Mouse (Mus musculus) heart, adult 8-10 months (tissue): ENCODE measurements around the gene Gng7. TPM values are rescaled to one million over a fixed set of nuclear protein-coding genes. Genes with fewer than 3 reads are reported as not detected.

Source experiments
- DNase-seq: peaks from one replicate; pipeline ENCODE4 v3.0.0; 2022; ENCODE audit warnings: low spot score
- total RNA-seq, 4 experiments: library from RNA; stranded (reverse); gene quantifications; 2 replicates each; pipeline ENCODE4 v1.2.4; 2022

Gng7 gene
- total RNA-seq, 4 experiments from 2014 or later, result 1.0 to 1.7 (median 1.5) TPM

- DNase-seq, result no peak
These were observed 46.6 kb downstream of the Gng7 start for GRCm38 (mm10) chr10:80968106-80968505.

DNA sequence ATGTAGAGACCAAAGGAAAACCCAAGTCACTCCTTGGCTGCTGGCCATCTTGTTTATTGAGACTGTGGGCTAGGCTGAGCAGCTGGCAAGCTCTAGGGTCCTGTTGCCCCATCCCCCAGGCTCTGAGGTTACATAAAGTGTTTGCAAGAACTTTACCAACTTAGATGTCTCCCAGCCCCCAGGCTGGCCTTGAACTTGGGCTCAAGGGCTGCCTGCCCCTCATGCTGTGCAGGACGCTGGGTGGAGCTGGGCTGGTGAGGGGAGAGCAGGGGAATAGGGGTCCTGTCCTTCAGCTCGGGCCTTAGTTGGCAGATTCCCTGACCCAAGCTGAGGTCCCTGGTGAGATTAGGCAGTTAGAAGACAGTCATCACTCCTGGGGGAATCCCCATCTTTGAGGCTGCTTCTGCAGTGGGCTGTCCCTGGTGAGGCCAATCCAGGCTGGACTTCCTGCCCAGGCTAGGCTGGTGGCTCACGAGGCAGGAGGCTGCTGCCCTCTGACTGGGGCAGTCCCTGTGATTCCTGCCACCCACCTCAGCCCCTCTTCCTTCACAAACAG, 47.6 kb downstream of the Gng7 start:
- DNase-seq, result no peak

DNA sequence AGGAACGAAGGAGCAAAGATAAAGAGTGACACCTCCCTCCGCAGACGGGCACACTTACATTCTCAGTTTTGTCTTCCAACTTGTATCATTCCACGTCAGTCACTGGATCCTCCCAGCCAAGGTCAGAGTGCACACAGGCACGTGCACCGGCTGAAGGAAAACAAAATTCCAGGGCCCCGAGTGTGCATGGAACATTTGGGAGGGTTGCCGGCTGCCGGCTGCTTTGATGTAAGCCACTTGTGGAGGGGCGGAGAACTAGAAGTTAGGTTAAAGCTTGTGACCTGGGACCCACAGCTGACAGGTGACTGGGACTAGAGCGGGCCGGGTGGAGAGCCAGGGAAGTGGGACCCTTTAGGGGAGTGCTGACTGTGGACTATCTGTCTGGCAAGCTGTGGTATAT, 48.4 kb downstream of the Gng7 start:
- DNase-seq, result no peak

DNA sequence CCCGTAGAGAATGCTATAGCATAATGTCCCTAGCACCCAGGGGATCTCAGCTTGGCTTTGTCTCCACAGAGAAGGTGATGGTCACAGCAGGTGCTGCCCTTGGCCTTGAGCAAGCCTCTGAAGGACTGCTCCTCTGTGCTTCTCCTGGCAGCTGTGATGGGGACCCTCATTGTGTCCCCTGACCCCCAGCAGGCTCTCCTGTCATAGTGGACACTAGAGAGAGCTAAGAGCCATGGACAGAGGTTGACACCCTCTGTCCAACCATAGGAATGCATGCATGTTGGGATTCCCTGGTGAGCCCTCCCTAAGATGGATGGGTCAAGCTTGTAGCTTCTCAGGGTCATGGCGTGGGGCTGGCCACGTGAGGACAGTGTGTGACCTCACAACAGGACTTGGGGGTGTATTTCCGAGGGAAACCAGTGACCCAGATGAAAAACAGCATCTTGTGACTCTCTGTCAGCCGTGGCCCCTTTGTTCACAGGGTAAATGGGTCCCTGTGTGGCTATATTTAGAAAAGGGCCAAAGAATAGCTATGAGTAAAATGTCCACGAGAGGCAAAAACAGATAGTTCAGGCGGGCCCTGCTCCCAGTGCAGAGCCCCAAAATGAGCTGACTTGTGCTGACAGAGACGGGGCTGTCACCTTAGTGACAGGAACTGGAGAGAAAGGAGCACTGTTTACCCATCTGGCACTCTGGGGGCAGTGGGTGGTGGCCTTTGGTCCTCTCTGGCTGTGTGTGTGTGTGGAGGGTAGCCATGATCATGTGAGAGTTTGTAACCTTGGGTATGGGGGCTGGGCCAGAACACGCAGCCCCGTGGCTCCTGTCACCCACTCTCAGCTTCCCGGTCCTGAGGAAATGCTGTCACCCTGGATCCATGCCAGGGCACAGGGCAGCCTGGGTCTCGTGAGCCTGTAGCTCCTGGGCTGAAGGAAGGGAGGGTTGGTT, 51.4 kb downstream of the Gng7 start:
- peak; percentile 28 for DNase-seq

DNA sequence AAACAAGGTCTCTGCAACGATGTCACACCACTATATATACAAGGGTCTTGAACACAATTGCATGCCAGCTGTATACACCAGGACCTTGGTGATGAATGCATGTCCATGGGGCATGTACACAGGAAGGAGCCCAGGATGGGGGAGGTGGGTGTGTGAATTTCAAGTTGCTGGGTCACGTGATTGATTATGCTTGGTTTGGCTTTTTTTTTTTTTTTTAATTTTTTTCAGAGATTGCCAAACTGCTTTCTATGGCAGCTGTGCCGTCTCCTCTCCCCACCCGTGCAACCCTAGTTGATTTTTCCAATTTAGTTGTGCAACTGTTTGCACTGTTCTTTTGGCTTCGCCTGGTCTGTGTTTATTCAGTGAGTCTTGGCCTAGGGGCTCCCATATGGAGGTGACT, 52.2 kb downstream of the Gng7 start:
- DNase-seq, result no peak

GRCm38 (mm10) chr10:80962051-80962472, 52.7 kb downstream of the Gng7 start:
- DNase-seq, result peak; percentile 47

GRCm38 (mm10) chr10:80960551-80961508, 53.9 kb downstream of the Gng7 start:
- DNase-seq, result peak; percentile 34

DNA sequence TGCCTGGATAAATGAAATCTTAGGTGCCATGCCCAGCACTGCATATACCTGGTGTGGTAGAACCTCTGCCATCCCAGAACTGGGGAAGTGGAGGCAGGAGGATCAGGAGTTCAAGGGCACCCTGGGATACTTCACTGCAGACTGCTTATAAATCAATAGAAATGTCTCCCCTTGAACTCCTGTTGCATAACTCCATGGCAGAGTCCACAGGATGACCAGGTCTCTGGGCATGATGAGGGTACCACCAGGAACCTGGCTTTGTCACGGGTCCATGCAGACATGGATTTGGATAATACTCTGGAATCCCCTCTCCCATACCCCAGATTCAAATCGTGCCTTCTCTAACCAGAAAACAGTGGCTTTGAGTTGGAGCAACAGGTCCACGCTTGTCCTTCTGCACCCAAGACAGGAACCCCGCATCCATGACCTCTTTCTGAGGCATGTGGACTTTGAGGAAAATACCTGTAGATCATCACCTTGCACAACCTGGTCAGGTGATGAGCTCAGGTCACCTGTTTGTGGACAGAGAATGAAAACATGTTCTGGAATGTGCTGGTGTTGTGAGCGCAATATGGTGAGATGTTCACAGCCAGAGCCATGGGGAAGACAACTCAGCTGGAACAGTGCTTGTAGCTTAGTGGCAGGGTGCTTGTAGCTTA, 55.6 kb downstream of the Gng7 start:
- DNase-seq, result no peak

DNA sequence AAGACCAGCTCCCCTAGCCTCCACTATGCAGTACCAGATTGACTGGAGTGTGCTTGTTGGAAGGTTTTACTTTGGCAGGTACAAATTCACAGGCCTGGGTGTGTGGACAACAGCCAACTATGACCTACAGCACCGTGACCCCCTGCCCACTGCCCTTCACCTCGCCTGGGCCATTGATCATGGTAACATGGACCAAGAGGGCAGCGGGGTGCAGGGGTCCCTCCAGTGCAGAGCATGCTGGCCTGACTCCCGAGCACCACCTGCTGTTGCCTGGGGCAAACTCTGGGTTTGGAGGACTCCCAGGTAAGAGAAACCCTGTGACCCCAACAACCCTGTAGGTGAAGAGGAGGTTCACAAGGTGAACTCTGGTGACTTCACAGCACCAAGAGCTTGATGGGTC, 57.0 kb downstream of the Gng7 start:
- no peak for DNase-seq

GRCm38 (mm10) chr10:80956901-80957300, 57.8 kb downstream of the Gng7 start:
- no peak for DNase-seq

DNA sequence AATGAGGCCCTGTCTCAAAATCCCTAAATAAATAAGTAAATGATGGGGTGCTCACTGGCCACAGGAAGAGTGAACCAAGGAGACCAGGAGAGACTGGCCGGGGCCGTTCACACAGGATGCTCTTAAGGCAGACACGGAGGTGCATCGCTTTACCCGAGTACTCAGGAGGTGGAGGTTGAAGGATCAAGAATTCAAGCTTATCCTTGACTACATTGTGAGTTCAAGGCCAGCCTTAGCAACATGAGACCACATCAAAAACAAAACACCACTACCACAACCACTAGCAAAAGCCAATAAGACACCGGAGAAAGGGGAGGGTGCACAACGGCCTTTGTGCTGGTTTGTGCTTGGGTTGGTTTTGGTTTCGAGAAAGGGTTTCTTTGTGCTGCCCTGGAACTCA, 58.4 kb downstream of the Gng7 start:
- no peak for DNase-seq

DNA sequence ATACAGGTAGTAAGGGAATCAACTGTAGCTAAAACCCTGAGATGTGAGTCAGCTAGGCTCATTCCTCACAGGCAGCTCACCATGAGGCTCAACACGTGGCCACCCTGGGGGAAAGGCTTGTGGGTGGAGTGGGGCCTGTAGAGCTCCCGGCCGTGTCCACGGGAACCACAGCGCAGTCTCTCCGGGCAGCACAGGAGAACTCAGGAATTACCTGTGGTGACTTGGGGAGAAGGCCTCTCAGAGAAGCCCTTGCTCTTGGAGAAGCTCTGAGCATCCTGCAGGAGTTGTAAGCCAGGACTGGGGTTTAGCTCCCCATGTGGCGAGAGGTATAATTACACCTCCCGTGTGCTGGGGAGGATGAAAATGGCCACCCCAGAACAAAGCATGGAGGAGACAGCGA, 59.2 kb downstream of the Gng7 start:
- DNase-seq, result no peak

DNA sequence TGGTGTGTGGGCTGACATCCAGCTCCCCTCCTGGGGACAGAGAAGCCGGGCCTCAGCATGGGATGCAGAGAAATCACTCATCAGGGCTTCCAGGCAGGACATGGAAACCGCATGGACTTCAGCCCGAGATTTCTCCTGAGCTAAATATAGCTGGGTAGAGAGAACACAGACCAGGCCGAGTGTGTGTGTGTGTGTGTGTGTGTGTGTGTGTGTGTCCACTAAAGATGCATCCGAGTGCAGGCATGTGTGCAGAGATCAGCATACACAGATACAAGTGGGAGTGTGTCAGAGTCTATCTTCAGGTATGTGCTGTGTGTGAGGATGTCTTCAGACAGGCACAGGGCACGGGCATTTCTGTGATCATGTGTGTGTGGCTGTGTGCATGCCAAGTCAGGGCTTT, 59.9 kb downstream of the Gng7 start:
- no peak for DNase-seq

GRCm38 (mm10) chr10:80954415-80954814, 60.3 kb downstream of the Gng7 start:
- no peak for DNase-seq

DNA sequence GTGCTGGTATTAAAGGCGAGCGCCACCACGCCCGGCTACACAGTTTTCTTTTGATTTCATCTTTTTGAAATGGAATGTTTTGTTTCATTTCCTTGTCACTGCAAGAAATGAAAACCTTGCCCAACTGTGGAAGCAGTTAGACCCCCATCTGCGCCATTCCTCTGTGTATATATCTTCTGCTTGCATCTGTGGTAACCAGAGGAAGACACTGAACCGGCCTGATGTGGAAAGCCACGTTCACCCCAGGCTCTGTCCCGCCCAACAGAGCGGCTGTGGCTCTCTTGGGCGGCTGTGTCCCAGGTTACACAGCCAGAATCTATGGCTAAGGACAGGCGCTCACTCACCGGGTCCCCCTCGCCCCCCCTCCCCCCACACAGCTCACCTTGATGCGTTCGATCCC, 62.3 kb downstream of the Gng7 start:
- DNase-seq, result no peak

DNA sequence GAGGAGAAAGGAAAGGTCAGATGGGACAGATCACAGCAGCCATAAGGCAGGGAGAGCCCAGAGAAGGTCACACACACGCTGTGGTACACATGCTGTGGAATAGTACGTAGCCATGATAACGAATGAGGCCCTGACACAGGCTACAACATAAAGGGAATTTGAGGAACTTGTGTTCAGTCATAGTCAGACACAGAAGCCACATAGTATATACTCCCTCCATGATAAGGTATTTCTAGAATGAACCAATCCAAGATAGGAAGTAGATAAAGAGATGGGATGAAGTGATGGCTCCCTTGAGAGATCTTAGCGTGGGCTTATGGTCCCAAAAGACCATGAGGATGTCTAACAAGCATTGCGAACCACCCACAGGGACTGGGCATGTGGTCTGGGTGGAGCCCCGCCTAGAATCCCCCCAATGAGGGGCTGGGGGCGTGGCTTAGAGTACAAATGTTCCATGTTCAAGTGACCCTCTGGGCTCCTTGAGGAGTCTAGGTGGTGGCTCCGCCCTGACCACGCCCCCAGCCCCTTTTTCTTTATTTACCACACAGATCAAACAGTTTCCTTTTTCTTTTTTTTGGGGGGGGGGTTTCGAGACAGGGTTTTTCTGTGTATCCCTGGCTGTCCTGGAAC, 62.9 kb downstream of the Gng7 start:
- DNase-seq, result no peak

DNA sequence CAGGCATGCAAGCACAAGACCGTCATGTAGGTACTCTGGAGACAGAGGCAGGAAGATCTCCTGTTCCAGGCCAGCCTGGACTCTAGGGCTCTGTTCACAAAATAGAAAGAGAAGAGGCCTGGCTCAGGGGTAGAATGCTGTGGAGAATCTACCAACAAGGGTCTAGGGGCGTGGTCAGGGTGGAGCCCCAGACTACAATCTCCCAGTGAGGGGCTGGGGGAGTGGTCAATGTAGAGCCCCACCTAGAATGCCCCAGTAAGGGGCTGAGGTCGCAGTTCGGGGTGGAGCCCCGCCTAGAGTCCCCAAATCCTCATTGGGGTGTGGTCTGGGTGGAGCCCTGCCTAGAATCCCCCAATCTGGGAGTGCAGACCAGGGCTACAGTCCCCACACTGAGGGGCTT, 64.4 kb downstream of the Gng7 start:
- DNase-seq, result no peak

GRCm38 (mm10) chr10:80949081-80949480, 65.7 kb downstream of the Gng7 start:
- DNase-seq, result no peak

DNA sequence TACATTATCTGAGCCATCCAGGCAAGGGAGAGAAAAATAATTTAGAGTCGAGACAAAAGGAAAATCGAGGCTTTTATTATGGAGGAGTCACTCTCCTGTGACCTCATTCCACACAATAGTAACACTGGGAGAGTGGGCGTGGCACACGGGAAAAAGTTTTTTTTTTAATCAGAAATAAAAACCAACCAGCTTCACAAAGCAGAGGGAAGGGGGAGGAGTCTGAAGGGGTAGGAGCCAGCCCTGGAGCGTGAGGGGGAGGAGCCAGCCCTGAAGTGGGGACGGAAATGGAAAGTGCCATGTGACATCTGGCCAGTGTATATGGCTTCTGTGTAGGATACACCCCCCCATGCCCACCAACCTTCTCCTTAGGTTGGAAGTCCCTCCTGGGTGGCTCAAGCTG, 66.2 kb downstream of the Gng7 start:
- no peak for DNase-seq

- no peak for DNase-seq
These were observed 66.9 kb downstream of the Gng7 start for GRCm38 (mm10) chr10:80947802-80948201.
